Mouse (Mus musculus) left cerebral cortex, postnatal 25 days (tissue): ENCODE results near the gene Gstp2. TPM values are rescaled to one million over a fixed set of nuclear protein-coding genes. Genes with fewer than 3 reads are reported as not detected.
A peak's percentile ranks its signal among the peaks of the same experiment; 100 is the strongest.
"Not testable (repeated sequence)": the region's sequence is repeated elsewhere in the genome, so short reads cannot be mapped to it uniquely, and the experiment has no call there.

Source experiments
- DNase-seq, 2 experiments: peaks; one replicate each; pipeline ENCODE4 v3.0.0; 2022; ENCODE audit warnings: low spot score in 2 of 2, mixed read lengths in 1 of 2
- intact Hi-C: fragments of 180-260 bp; cut with DNase I; formaldehyde crosslinking; loops from one replicate; pipeline ENCODE4 v1.15.1; 2025
- total RNA-seq, 2 experiments: library from RNA; stranded (reverse); gene quantifications; 2 replicates each; pipeline ENCODE4 v1.2.3; 2021

Gstp2 gene
- total RNA-seq, 2 experiments from 2014 or later: 30.7 to 33.1 TPM

GRCm38 (mm10) chr19:4055216-4055946, 9.6 kb upstream of the Gstp2 start:
- DNase-seq: no peak
- intact Hi-C loops: no loop called here

DNA sequence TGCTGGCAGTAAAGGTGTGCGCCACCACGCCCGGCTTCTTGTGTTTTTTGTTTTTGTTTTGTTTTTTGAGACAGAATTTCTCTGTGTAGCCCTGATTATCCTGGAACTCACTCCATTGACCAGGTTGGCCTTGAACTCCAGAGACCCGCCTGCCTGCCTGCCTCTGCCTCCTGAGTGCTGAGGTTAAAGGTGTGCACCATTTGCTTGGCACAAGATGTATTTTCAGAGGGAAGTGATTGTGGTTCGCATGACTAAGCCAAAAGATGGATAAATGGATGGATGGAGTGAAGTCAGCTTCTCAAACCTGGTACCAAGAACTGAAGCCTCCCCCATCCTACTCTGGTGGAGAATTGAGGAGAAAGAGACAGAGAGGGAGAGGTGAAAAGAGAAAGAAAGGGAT, 8.8 kb upstream of the Gstp2 start:
- intact Hi-C loops: no loop called here

GRCm38 (mm10) chr19:4052516-4053030, 6.8 kb upstream of the Gstp2 start:
- no peak for DNase-seq
- intact Hi-C loops: no loop called here

More for the DNA sequence above, 8.8 kb upstream of the Gstp2 start:
- DNase-seq: no peak

- intact Hi-C loops: no loop called here
- peak; percentile 21 to 28 for DNase-seq
These were observed 6.1 kb upstream of the Gstp2 start for GRCm38 (mm10) chr19:4051741-4052515.

GRCm38 (mm10) chr19:4051016-4051415, 5.2 kb upstream of the Gstp2 start:
- intact Hi-C loops: no loop called here
- no peak for DNase-seq

GRCm38 (mm10) chr19:4049069-4049468, 3.2 kb upstream of the Gstp2 start:
- DNase-seq, intact Hi-C loops: not testable (repeated sequence)

DNA sequence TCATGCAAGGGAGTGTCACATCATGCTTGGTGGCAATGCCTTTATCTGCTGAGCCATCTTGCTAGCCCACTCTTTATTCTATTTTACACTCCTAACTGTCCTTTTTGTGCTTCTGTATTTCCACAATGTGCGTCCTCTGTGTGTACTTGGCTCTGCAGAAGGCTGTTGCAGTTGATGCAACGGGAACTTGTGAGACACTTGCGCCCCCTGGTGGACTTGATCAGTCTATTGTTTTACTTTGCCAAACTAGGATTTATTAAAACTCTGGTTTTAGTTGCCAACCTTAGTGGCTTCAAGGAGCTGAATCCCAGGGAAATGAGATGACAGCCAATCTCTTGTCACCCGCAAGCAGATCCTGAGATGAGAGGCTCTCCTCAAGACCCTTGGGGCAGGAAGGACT, 2.0 kb upstream of the Gstp2 start:
- peak; percentile 54 to 64 for DNase-seq
- intact Hi-C loops: loop anchor here (1.0 to 2.0 kb wide), 2 partner anchors 29 to 49 kb away; partner anchors contain the start of gene Cdk2ap2

- intact Hi-C loops: loop anchor here (2.0 kb wide), 1 partner anchor 50 kb away; the partner anchor contains the start of gene Cdk2ap2
- DNase-seq: no peak
These were observed 1.0 kb upstream of the Gstp2 start for GRCm38 (mm10) chr19:4046866-4047254.

DNA sequence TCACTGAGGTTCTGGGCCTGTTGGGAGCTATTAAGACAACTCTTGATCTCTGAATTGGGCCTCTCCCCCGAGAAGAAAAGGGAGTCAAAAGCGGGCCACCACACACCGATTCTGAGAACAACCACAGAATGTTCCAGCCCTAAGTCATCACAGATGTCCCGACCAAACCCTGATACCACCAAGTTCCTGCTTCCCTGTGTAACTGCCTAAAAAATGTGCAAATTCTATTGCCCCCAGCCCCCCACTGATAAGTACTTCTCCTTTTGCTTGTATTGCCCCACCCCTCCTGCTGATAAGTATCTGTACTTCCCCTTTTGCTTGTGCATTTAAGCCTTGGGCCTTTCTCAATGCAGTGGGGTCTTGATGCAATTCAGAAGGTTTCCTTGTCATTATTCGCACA, 1.7 kb downstream of the Gstp2 start:
- DNase-seq, intact Hi-C loops: not testable (repeated sequence)

- intact Hi-C loops: no loop called here
These were observed 3.7 kb downstream of the Gstp2 start for GRCm38 (mm10) chr19:4042124-4042523.

GRCm38 (mm10) chr19:4041500-4041899, 4.3 kb downstream of the Gstp2 start:
- DNase-seq, intact Hi-C loops: not testable (repeated sequence)

More at GRCm38 (mm10) chr19:4042124-4042523, 3.7 kb downstream of the Gstp2 start:
- no peak for DNase-seq

DNA sequence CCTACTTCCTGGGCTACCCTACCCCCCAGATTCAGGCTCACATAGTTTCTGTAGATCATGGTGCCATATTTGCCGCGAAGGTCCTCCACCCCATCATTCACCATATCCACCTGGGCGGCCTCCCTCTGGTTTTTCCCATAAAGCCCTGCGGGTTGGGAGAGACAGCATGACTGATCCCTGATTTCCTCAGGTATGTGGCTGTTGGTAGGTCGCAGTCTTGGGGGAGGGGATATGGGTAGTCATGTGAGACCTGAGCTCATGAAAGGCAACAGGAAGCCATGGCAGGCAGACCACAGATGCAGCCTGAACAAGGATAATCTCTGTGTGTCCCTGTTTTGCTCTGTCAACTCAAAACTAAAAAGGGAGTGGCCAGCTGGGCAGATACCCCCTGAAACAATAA, 4.9 kb downstream of the Gstp2 start:
- DNase-seq, intact Hi-C loops: not testable (repeated sequence)

DNA sequence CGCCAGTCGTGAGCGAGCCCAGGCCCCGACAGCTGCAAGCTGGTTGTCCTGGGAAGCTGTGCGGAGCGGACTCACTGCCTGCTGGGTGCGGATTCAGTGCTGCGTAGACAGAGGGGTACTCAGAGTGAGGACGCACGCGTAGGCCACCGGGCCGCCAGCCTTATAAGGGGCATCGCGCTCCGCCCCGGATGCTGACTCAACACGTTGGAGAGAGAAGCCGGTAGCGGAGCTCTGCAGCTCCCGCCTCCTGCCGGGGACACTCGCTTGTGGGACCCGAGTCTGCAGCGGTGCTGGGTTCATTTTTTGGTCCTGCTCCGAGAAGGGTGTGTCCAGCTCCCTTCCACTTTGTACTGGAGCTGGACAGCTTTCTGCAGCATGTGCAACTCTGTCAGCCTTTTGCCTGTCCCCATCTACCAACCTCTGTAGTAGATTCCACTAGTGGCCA, 8.0 kb downstream of the Gstp2 start, which contains the start of gene Gstp1:
Gstp1 (minus strand) TSS at position 198 of the 445 bp plus-strand sequence.
- intact Hi-C loops: no loop called here

DNA sequence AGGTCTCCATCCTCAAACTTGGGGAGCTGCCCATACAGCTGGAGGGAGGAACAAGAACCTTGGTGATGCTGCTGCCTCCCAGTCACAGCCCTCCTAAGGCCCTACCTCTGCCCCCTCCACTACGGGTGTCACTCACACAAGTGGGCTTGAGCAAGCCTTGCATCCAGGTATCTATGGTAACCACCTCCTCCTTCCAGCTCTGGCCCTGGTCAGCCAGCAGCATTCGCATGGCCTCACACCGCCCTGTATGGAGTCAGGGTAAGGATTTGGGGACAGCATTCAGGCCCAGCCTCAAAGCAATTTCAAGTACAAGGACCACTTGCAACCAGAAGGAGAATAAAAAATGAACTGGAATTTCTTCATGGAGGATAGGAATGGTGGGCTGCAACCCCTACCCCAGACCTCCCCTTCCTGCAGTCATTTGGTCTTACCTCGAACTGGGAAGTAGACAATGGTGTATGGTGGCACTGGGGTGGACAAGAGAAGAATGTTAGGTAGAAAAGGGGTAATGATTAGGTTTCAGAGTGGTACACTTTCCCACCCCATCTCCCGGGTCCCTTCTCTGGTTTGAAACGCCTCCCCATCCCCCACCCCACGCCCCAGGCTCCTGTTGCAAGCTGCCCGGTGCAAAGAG, 8.6 kb downstream of the Gstp2 start:
- DNase-seq, intact Hi-C loops: not testable (repeated sequence)

More for the DNA sequence above, 8.0 kb downstream of the Gstp2 start, which contains the start of gene Gstp1:
- peak; percentile 86 to 91 for DNase-seq

- no peak for DNase-seq
- intact Hi-C loops: no loop called here
These were observed 9.3 kb downstream of the Gstp2 start for GRCm38 (mm10) chr19:4036327-4037045.

DNA sequence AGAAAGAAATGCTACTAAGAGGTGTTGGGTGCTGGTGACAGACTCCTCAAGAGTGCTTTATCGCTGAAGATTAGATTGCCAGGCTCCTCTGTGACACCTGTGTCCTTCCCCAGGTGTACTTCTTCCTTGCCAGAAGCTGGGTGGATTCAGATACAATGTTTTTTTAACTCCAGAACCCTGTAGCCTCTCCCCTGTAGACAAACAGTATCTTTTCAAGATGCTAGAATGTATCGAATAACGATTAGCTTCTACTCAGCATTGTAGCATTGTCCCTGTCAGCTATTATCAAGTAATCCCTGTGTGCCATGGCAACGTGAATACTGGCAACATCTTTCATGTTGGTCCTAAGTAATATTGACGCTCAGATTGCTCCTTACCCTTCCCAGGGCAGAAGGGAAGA, 12.1 kb downstream of the Gstp2 start:
- no peak for DNase-seq
- intact Hi-C loops: no loop called here

GRCm38 (mm10) chr19:4033298-4033697, 12.5 kb downstream of the Gstp2 start:
- no peak for DNase-seq
- intact Hi-C loops: no loop called here

- intact Hi-C loops: no loop called here
- DNase-seq: no peak
These were observed 13.2 kb downstream of the Gstp2 start for GRCm38 (mm10) chr19:4032668-4033067.

GRCm38 (mm10) chr19:4027576-4027975, 18.2 kb downstream of the Gstp2 start:
- no peak for DNase-seq

More at GRCm38 (mm10) chr19:4027576-4027975, 18.2 kb downstream of the Gstp2 start:
- intact Hi-C loops: loop anchor here (5.0 kb wide), 1 partner anchor 60 kb away; no protein-coding TSS in a partner anchor
